In the genomic region with DNA sequence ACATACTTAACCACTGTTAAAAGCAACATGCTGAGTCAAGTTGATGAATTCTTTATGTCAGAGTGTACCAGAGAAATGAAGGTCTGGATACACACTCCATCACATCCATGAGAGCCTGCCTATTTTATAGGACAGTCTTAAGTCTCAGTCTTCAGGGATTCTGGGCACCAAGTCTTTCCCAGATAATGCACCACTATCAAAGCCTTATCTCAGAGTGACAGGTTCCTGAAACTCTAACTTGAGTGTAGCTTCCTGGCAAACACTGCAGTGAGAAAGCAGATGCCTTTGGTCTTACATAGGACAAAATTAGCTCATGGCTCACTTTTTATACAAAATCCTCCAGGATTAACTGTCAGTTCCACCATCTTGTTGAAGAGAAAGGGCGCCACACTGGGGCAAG, we compare ENCODE assay signal across 7 mouse cellular contexts. TPM values are rescaled to one million over a fixed set of nuclear protein-coding genes. Genes with fewer than 3 reads are reported as not detected.
DNase-seq lines count a peak whose midpoint lies in the region; ATAC-seq and TF ChIP-seq lines count a peak whose summit lies in the region.

No protein-coding gene starts in this region.

- H3K79me2 ChIP-seq in MEL (ENCODE audit: control insufficient read depth, insufficient read depth, low read length, poor library complexity): no peaks in the 10 kb centered on the region

- TF ChIP-seq RAD21 in MEL (IDR thresholded peaks at IDR 0.05; ENCODE audit: low read depth, low read length): no peak

- no peak overlapping the region for H3K4me3 ChIP-seq in heart, embryonic 12.5 days
- no peak overlapping the region for H3K4me3 ChIP-seq in MEL (ENCODE audit: control insufficient read depth in 1 of 2, insufficient read depth in 1 of 2, low read depth in 2 of 2, low read length in 2 of 2)
- no peak overlapping the region for H3K4me3 ChIP-seq in liver, embryonic 16.5 days (ENCODE audit: low read depth, low read length)

- TF ChIP-seq CTCF in MEL (IDR thresholded peaks at IDR 0.05 in 2 of 3, conservative IDR thresholded peaks at IDR 0.05 in 1 of 3; ENCODE audit: control insufficient read depth in 1 of 3, insufficient read depth in 1 of 3, low read depth in 2 of 3, low read length in 3 of 3, poor library complexity in 1 of 3, severe bottlenecking in 1 of 3): no peak

- no peaks in the 10 kb centered on the region for H3K27me3 ChIP-seq in heart, embryonic 12.5 days (replicated peaks)
- no peaks in the 10 kb centered on the region for H3K27me3 ChIP-seq in MEL (ENCODE audit: control insufficient read depth in 1 of 2, insufficient read depth in 2 of 2, low read length in 2 of 2)
- no peaks in the 10 kb centered on the region for H3K27me3 ChIP-seq in liver, embryonic 16.5 days (ENCODE audit: control insufficient read depth, insufficient read depth, low read depth, low read length)

- no peak for TF ChIP-seq POLR2A in MEL (IDR thresholded peaks at IDR 0.05; ENCODE audit: control insufficient read depth in 1 of 2, insufficient read depth in 1 of 2, low read depth in 1 of 2, low read length in 2 of 2, poor library complexity in 1 of 2)

- peaks cover 16% of the 10 kb centered on the region for H3K4me1 ChIP-seq in heart, embryonic 12.5 days (replicated peaks)
- H3K4me1 ChIP-seq in MEL (ENCODE audit: control insufficient read depth in 1 of 2, insufficient read depth in 2 of 2, low read length in 2 of 2): peaks cover 23 to 25% of the 10 kb centered on the region in 2 experiments
- H3K4me1 ChIP-seq in liver, embryonic 16.5 days (ENCODE audit: control insufficient read depth, low read depth, low read length): peaks cover 39% of the 10 kb centered on the region

- no peaks in the 10 kb centered on the region for H3K9me3 ChIP-seq in heart, embryonic 12.5 days (replicated peaks)
- H3K9me3 ChIP-seq in MEL (replicated peaks; ENCODE audit: insufficient read depth, low read length): no peaks in the 10 kb centered on the region
- no peaks in the 10 kb centered on the region for H3K9me3 ChIP-seq in liver, embryonic 16.5 days (replicated peaks; ENCODE audit: control insufficient read depth, low read length)

- no peak overlapping the region for H3K27ac ChIP-seq in heart, embryonic 12.5 days (ENCODE audit: poor library complexity, severe bottlenecking)
- H3K27ac ChIP-seq in MEL (ENCODE audit: control insufficient read depth, low read depth, low read length): peak overlapping the region; percentile 46
- H3K27ac ChIP-seq in liver, embryonic 16.5 days (ENCODE audit: low read length): peak overlapping the region; percentile 74

- 84% methylated on average over 1 of the region's 1 CpGs for WGBS in heart, embryonic 12.5 days
- 70% methylated on average over 1 of the region's 1 CpGs for WGBS in liver, embryonic 16.5 days (ENCODE audit: insufficient replicate concordance)

- no peak overlapping the region for H3K4me2 ChIP-seq in heart, embryonic 12.5 days
- H3K4me2 ChIP-seq in liver, embryonic 16.5 days (ENCODE audit: low read depth, low read length): peak overlapping the region; percentile 43

- no peak overlapping the region for H3K9ac ChIP-seq in heart, embryonic 12.5 days
- 0 out of 2 replicates have a peak overlapping the region, but pooled peaks have one; percentile 4 for H3K9ac ChIP-seq in MEL (ENCODE audit: control insufficient read depth, low read depth, low read length, poor library complexity, severe bottlenecking)
- no peak overlapping the region for H3K9ac ChIP-seq in liver, embryonic 16.5 days (ENCODE audit: low read depth, low read length)

- DNase-seq in heart, postnatal 4 days: no peak
- no peak for DNase-seq in MEL (ENCODE audit: low read depth, low spot score)
- DNase-seq in retina, embryonic 14.5 days (ENCODE audit: low spot score): no peak
- DNase-seq in retina, postnatal 1 day: no peak

- TF ChIP-seq EP300 in MEL (IDR thresholded peaks at IDR 0.05; ENCODE audit: low read depth in 1 of 2, low read length in 2 of 2): peak; percentile 41 to 69; a peak in 2 of 4 replicates

- ATAC-seq in heart, embryonic 12.5 days (ENCODE audit: insufficient number of reproducible peaks, low FRiP score): 0 out of 2 replicates have a peak, but pooled peaks have one; percentile 57
- peak; percentile 72 for ATAC-seq in erythroblast, adult 5-6 weeks (replicated peaks; ENCODE audit: low FRiP score, poor library complexity, severe bottlenecking)
- peak; percentile 79 for ATAC-seq in liver, embryonic 16.5 days (ENCODE audit: low read depth)

- peaks cover 44% of the 10 kb centered on the region for H3K36me3 ChIP-seq in heart, embryonic 12.5 days
- peaks cover 28 to 44% of the 10 kb centered on the region in 2 experiments for H3K36me3 ChIP-seq in MEL (ENCODE audit: control insufficient read depth in 1 of 2, insufficient read depth in 2 of 2, low read length in 2 of 2)
- peaks cover 29% of the 10 kb centered on the region for H3K36me3 ChIP-seq in liver, embryonic 16.5 days (ENCODE audit: control insufficient read depth, insufficient read depth)

TF ChIP-seq in MEL, 35 proteins besides CTCF, POLR2A, EP300 and RAD21:
- no peak for TF ChIP-seq POLR2AphosphoS2 (IDR thresholded peaks at IDR 0.05; ENCODE audit: low read length)
- TF ChIP-seq MAZ (IDR thresholded peaks at IDR 0.05; ENCODE audit: low read depth, low read length): 0 out of 2 replicates have a peak, but pooled peaks have one; percentile 6
- peak; percentile 58; the same call in 1 of the 2 replicates for TF ChIP-seq RCOR1 (IDR thresholded peaks at IDR 0.05; ENCODE audit: low read depth, low read length)
- TF ChIP-seq BHLHE40 (IDR thresholded peaks at IDR 0.05; ENCODE audit: borderline replicate concordance, low read depth, low read length): no peak
- no peak for TF ChIP-seq CHD1 (IDR thresholded peaks at IDR 0.05; ENCODE audit: low read depth, low read length)
- no peak for TF ChIP-seq USF2 (IDR thresholded peaks at IDR 0.05; ENCODE audit: borderline replicate concordance in 1 of 2, insufficient read depth in 1 of 2, low read depth in 1 of 2, low read length in 2 of 2)
- TF ChIP-seq NRF1 (IDR thresholded peaks at IDR 0.05; ENCODE audit: insufficient read depth, low read depth, low read length, poor library complexity, severe bottlenecking): no peak
- peak; percentile 71; the same call in 1 of the 2 replicates for TF ChIP-seq TCF12 (IDR thresholded peaks at IDR 0.05; ENCODE audit: low read depth, low read length)
- no peak for TF ChIP-seq POLR2AphosphoS5 (IDR thresholded peaks at IDR 0.05; ENCODE audit: borderline replicate concordance, low read depth, low read length)
- TF ChIP-seq GATA1 (IDR thresholded peaks at IDR 0.05; ENCODE audit: low read depth, low read length): peak; percentile 72
- no peak; the same call in 1 of the 2 replicates for TF ChIP-seq TAL1 (IDR thresholded peaks at IDR 0.05; ENCODE audit: low read length)
- TF ChIP-seq USF1 (IDR thresholded peaks at IDR 0.05; ENCODE audit: low read depth, low read length): no peak
- no peak for TF ChIP-seq MYB (IDR thresholded peaks at IDR 0.05; ENCODE audit: low read depth, low read length)
- TF ChIP-seq SIN3A (IDR thresholded peaks at IDR 0.05; ENCODE audit: low read length): no peak
- no peak for TF ChIP-seq NELFE (IDR thresholded peaks at IDR 0.05; ENCODE audit: low read depth, low read length)
- TF ChIP-seq MYC (IDR thresholded peaks at IDR 0.05; ENCODE audit: low read depth, low read length): no peak
- TF ChIP-seq CHD2 (IDR thresholded peaks at IDR 0.05; ENCODE audit: low read length): no peak
- no peak for TF ChIP-seq MEF2A (IDR thresholded peaks at IDR 0.05; ENCODE audit: extremely low read depth, insufficient replicate concordance, low read depth, low read length, poor library complexity, severe bottlenecking)
- no peak for TF ChIP-seq MAX (IDR thresholded peaks at IDR 0.05; ENCODE audit: low read length)
- no peak for TF ChIP-seq ZMIZ1 (IDR thresholded peaks at IDR 0.05; ENCODE audit: low read depth, low read length)
- no peak for TF ChIP-seq MXI1 (IDR thresholded peaks at IDR 0.05; ENCODE audit: low read depth, low read length)
- TF ChIP-seq ETS1 (IDR thresholded peaks at IDR 0.05; ENCODE audit: low read depth, low read length): peak; percentile 33; the same call in 1 of the 2 replicates
TF ChIP-seq in MEL: peak in this region for 5.

RNA-seq across cellular contexts. Expression of a gene that starts 46.7 kb away (rescaled TPM):
- polyA plus RNA-seq in heart, embryonic 12.5 days (2016; fragmentation: Nextera tagmentation; extraction: Ambion mirVana): 38.7 and 40.4 TPM in 2 replicates
- total RNA-seq in heart, postnatal 4 days (2021): 10 to 100 TPM; 28.9 to 32.2 TPM
- total RNA-seq in MEL (2012; rRNA removed): 16.4 and 17.1 TPM in 2 replicates
- polyA plus RNA-seq in MEL (2012; ENCODE audit: insufficient read depth in 1 of 2, insufficient read length in 2 of 2, low read depth in 1 of 2, low replicate concordance in 2 of 2, missing spikeins in 1 of 2): 100 to 1,000 TPM in 1 of 2 experiments, 10 to 100 TPM in 1; 30.8 to 123 TPM
- 10.4 and 19.9 TPM in 2 replicates for total RNA-seq in erythroblast, adult 5-6 weeks (2015; ENCODE audit: low replicate concordance)
- 31.5 and 53.4 TPM in 2 replicates for total RNA-seq in erythroblast, adult 5-6 weeks (2017; ENCODE audit: low replicate concordance)
- polyA plus RNA-seq in liver, embryonic 16.5 days (2015; fragmentation: Nextera tagmentation; extraction: Ambion mirVana): 14.3 and 14.6 TPM in 2 replicates
